Mouse (Mus musculus): ENCODE results near the gene Ercc6l2. TPM values are rescaled to one million over a fixed set of nuclear protein-coding genes. Genes with fewer than 3 reads are reported as not detected.
"Not testable (repeated sequence)": the region's sequence is repeated elsewhere in the genome, so short reads cannot be mapped to it uniquely, and the experiment has no call there.

Ercc6l2 gene
- polyA plus RNA-seq, 1 experiment from 2014 or later: 18.1 TPM

DNA sequence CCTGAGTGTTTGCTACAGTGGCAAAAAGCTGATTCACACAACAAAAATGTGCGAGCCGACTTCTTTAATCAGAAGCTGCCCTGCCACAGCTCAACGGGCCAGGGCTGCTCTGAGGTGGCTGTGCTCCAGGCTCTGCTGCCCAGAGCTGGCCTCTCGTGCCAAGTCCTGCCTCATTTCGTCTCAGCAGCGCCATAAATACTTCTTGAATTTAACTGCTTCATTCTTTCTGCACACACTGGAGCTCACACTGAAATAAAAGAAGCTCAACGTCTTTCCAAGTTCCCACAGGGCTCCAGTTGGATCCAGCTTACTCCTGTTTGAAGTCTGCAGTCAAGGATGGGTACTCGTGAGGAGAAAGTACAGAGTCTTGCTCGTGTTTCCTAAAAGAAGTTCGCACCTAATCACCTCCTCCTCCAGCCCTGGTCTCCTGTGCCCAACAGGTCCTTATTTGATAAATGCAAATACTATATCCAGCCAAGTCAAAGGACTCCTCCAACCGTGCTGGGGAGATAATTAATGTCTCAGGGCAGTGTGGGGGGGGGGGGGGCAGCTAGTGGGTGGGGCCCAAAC lies 102.2 kb downstream of the Ercc6l2 start:
- ATAC-seq (ENCODE audit: low FRiP score, low read depth): peak; percentile 67
- no peak overlapping the region for H3K4me3 ChIP-seq
- peaks cover 8% of the 10 kb centered on the region; the same call in 1 of the 2 replicates for H3K9me3 ChIP-seq
- H3K4me1 ChIP-seq: peaks cover 28% of the 10 kb centered on the region
- H3K36me3 ChIP-seq: no peaks in the 10 kb centered on the region
- peak overlapping the region; percentile 44; the same call in 1 of the 2 replicates for H3K4me2 ChIP-seq (replicated peaks)
- no peaks in the 10 kb centered on the region for H3K27me3 ChIP-seq (replicated peaks)
- no peak overlapping the region; the same call in 1 of the 2 replicates for H3K9ac ChIP-seq
- H3K27ac ChIP-seq: no peak overlapping the region
- WGBS: 17% methylated on average over 11 of the region's 11 CpGs

DNA sequence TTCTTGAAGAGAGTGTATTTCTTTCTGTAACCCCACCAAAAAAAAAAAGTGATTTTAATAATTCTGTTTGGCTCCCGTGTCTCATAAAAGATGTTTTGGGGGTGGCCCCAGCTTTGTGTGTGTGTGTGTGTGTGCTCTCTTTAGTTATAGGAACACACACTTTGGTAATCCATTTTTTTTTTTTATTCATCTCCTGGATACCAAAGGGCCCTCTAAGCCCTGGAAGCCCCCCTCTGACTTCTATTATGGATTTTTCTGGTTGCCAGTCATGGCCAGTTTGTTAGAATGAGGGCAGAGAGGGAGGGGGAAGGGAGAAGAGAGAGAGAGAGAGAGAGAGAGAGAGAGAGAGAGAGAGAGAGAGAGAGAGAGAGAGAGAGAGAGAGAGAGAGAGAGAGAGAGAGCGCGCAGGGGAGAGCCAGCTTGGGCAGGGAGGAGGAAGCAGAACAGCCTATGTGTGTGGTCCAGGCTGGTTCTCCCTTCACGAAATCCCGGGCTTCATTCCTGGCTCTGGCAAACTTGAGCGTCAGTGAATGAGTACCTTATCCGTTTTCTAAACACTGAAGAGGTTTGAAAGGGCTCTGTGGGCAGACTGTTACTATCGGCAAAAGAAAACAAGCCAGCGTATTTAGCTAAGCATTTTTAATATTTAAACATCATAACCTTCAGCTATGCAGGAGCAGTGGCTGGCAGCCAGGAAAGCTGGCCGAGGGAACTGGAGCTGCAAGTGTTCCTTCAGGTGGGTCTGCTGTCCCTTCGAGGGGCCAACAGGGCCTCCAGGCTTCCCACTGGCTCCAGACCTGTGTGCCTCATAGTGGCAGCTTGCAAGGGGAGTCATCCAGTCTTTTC lies 103.0 kb downstream of the Ercc6l2 start:
- Histone ChIP-seq H3K4me1 (peaks cover 28% of the 10 kb centered on the region), H3K4me3 (no peak overlapping the region), H3K27ac (peak overlapping the region; percentile 50), H3K9me3 (peaks cover 8% of the 10 kb centered on the region; the same call in 1 of the 2 replicates), H3K27me3 (replicated peaks) (no peaks in the 10 kb centered on the region), H3K9ac (no peak overlapping the region; the same call in 1 of the 2 replicates), H3K4me2 (replicated peaks) (peak overlapping the region; percentile 44), H3K36me3 (no peaks in the 10 kb centered on the region)
- ATAC-seq (ENCODE audit: low FRiP score, low read depth): peak; percentile 79
- 13% methylated on average over 11 of the region's 11 CpGs for WGBS

DNA sequence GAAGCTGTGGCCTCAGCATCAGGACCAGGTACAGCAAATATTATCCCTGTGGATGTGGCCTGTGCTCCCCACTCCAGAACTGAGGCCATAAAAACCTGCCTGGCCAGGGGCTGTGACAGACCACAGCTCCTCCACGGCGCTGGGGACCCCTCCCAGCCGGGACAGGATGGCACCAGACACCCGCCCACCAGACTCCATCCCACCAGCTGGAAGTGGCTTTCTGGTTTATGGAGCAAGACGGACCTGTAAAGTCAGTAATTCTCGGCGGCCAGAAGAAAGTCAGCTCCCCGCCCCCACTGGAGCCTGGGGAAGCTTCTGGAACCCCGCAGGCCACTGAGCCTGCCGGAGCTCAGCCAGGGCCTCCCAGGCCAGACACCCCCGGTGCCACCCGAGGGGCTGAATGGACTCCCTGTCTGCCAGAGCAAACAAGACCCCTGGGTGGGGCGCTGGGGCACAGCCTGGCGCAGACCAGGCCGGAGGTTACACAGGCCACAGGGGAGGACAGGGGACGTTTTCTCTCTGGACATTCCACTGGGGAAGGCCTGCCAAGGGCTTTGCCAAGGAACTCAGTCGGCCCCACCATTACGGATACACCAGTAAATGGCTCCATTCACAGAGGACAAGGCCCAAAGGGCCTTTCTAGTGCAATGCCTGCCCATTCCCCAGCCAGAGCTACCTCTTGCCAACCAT lies 103.8 kb downstream of the Ercc6l2 start:
- 30% methylated on average over 18 of the region's 18 CpGs for WGBS
- H3K4me3 ChIP-seq: no peak overlapping the region
- peaks cover 8% of the 10 kb centered on the region; the same call in 1 of the 2 replicates for H3K9me3 ChIP-seq
- ATAC-seq (ENCODE audit: low FRiP score, low read depth): peak; percentile 38; the same call in 1 of the 2 replicates
- peaks cover 28% of the 10 kb centered on the region for H3K4me1 ChIP-seq
- H3K9ac ChIP-seq: no peak overlapping the region
- H3K27me3 ChIP-seq (replicated peaks): no peaks in the 10 kb centered on the region
- no peaks in the 10 kb centered on the region for H3K36me3 ChIP-seq
- peak overlapping the region; percentile 44 for H3K4me2 ChIP-seq (replicated peaks)
- H3K27ac ChIP-seq: peak overlapping the region; percentile 50

GRCm38 (mm10) chr13:63924036-63924435 lies 109.0 kb downstream of the Ercc6l2 start:
- not testable (repeated sequence) for H3K9ac ChIP-seq; H3K27ac ChIP-seq; H3K4me2 ChIP-seq (replicated peaks); H3K27me3 ChIP-seq (replicated peaks); H3K36me3 ChIP-seq; H3K4me1 ChIP-seq; ATAC-seq (ENCODE audit: low FRiP score, low read depth); H3K9me3 ChIP-seq; H3K4me3 ChIP-seq
- 83% methylated on average over 4 of the region's 6 CpGs for WGBS

DNA sequence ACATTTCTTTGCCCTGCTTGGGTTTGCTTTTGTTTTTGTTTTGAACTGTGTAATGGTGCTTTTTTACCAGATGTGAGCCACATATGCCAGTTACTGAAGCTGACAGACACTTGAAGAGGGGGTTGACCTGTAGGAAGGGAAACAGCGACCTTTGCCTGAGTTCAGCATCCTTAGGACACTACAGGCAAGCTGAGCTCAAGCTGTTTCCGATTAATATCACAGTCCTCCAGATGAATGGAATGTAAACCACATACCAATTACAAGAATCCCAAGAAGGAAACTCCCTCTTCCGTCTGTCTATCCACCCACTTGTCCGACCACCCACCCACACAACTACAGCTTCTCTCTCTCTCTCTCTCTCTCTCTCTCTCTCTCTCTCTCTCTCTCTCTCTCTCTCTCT lies 112.3 kb downstream of the Ercc6l2 start:
- H3K36me3 ChIP-seq: no peaks in the 10 kb centered on the region
- no peak overlapping the region for H3K27ac ChIP-seq
- H3K4me1 ChIP-seq: peaks cover 19% of the 10 kb centered on the region
- H3K4me2 ChIP-seq (replicated peaks): no peak overlapping the region
- H3K9ac ChIP-seq: no peak overlapping the region
- no peaks in the 10 kb centered on the region for H3K27me3 ChIP-seq (replicated peaks)
- H3K4me3 ChIP-seq: no peak overlapping the region
- 86% methylated on average over 4 of the region's 4 CpGs for WGBS
- no peak for ATAC-seq (ENCODE audit: low FRiP score, low read depth)
- no peaks in the 10 kb centered on the region for H3K9me3 ChIP-seq

GRCm38 (mm10) chr13:63929351-63929750 lies 114.3 kb downstream of the Ercc6l2 start:
- Histone ChIP-seq H3K4me2 (replicated peaks) (no peak overlapping the region), H3K9ac (no peak overlapping the region), H3K9me3 (no peaks in the 10 kb centered on the region), H3K27ac (no peak overlapping the region), H3K4me1 (peaks cover 19% of the 10 kb centered on the region), H3K27me3 (replicated peaks) (no peaks in the 10 kb centered on the region), H3K4me3 (no peak overlapping the region), H3K36me3 (no peaks in the 10 kb centered on the region)
- ATAC-seq (ENCODE audit: low FRiP score, low read depth): no peak
- 36% methylated on average over 1 of the region's 1 CpGs for WGBS

GRCm38 (mm10) chr13:63929917-63930515 lies 115.0 kb downstream of the Ercc6l2 start:
- Histone ChIP-seq H3K9ac (no peak overlapping the region), H3K36me3 (no peaks in the 10 kb centered on the region), H3K27me3 (replicated peaks) (no peaks in the 10 kb centered on the region), H3K4me1 (peaks cover 19% of the 10 kb centered on the region), H3K4me2 (replicated peaks) (no peak overlapping the region), H3K9me3 (no peaks in the 10 kb centered on the region), H3K4me3 (no peak overlapping the region), H3K27ac (no peak overlapping the region)
- 0 out of 2 replicates have a peak, but pooled peaks have one; percentile 12 for ATAC-seq (ENCODE audit: low FRiP score, low read depth)
- 62% methylated on average over 5 of the region's 5 CpGs for WGBS

- Histone ChIP-seq H3K27me3 (replicated peaks) (no peaks in the 10 kb centered on the region), H3K36me3 (no peaks in the 10 kb centered on the region), H3K9me3 (no peaks in the 10 kb centered on the region), H3K9ac (no peak overlapping the region), H3K4me1 (peaks cover 19% of the 10 kb centered on the region), H3K4me3 (no peak overlapping the region), H3K27ac (no peak overlapping the region), H3K4me2 (replicated peaks) (no peak overlapping the region)
- WGBS: 65% methylated on average over 10 of the region's 10 CpGs
- ATAC-seq (ENCODE audit: low FRiP score, low read depth): peak; percentile 46; the same call in 1 of the 2 replicates
Observed at GRCm38 (mm10) chr13:63930525-63930924, 115.5 kb downstream of the Ercc6l2 start.

DNA sequence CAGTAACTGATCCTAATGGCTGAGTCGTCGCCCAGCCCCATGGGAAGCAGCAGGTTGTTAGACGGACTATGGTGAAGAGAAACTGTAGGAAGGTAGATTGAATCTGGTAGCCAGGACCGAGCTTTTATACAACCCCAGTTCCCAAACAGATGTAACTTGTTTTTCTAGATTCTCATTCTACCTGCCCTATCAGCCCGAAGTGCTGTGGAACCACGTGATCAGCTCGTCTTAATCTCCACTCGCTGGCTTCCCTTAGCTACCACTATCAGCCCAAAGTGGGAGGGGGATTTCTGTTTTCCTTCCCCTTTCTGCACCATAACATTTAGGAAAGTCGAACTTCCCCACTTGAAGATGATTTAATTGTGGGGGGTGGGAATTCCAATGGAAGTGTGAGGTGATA lies 121.3 kb downstream of the Ercc6l2 start:
- H3K27me3 ChIP-seq (replicated peaks): no peaks in the 10 kb centered on the region
- H3K27ac ChIP-seq: no peak overlapping the region
- H3K4me3 ChIP-seq: no peak overlapping the region
- WGBS: 89% methylated on average over 9 of the region's 9 CpGs
- H3K9me3 ChIP-seq: no peaks in the 10 kb centered on the region
- no peaks in the 10 kb centered on the region for H3K4me1 ChIP-seq
- no peak for ATAC-seq (ENCODE audit: low FRiP score, low read depth)
- H3K4me2 ChIP-seq (replicated peaks): no peak overlapping the region
- no peak overlapping the region for H3K9ac ChIP-seq
- H3K36me3 ChIP-seq: no peaks in the 10 kb centered on the region

GRCm38 (mm10) chr13:63940257-63940656 lies 125.2 kb downstream of the Ercc6l2 start:
- H3K36me3 ChIP-seq: no peaks in the 10 kb centered on the region
- 0 out of 2 replicates have a peak, but pooled peaks cover 3% of the 10 kb centered on the region for H3K27me3 ChIP-seq (replicated peaks)
- H3K27ac ChIP-seq: no peak overlapping the region
- no peak overlapping the region for H3K9ac ChIP-seq
- H3K4me3 ChIP-seq: no peak overlapping the region
- ATAC-seq (ENCODE audit: low FRiP score, low read depth): no peak
- 83% methylated on average over 1 of the region's 1 CpGs for WGBS
- no peaks in the 10 kb centered on the region for H3K9me3 ChIP-seq
- H3K4me1 ChIP-seq: peaks cover 11% of the 10 kb centered on the region
- no peak overlapping the region for H3K4me2 ChIP-seq (replicated peaks)

GRCm38 (mm10) chr13:63941170-63941569 lies 126.1 kb downstream of the Ercc6l2 start:
- WGBS: 92% methylated on average over 4 of the region's 4 CpGs
- H3K4me3 ChIP-seq: no peak overlapping the region
- H3K9ac ChIP-seq: no peak overlapping the region
- 0 out of 2 replicates have a peak, but pooled peaks cover 3% of the 10 kb centered on the region for H3K27me3 ChIP-seq (replicated peaks)
- H3K36me3 ChIP-seq: no peaks in the 10 kb centered on the region
- H3K4me1 ChIP-seq: peaks cover 11% of the 10 kb centered on the region
- H3K9me3 ChIP-seq: no peaks in the 10 kb centered on the region
- H3K4me2 ChIP-seq (replicated peaks): no peak overlapping the region
- no peak overlapping the region for H3K27ac ChIP-seq
- ATAC-seq (ENCODE audit: low FRiP score, low read depth): no peak

DNA sequence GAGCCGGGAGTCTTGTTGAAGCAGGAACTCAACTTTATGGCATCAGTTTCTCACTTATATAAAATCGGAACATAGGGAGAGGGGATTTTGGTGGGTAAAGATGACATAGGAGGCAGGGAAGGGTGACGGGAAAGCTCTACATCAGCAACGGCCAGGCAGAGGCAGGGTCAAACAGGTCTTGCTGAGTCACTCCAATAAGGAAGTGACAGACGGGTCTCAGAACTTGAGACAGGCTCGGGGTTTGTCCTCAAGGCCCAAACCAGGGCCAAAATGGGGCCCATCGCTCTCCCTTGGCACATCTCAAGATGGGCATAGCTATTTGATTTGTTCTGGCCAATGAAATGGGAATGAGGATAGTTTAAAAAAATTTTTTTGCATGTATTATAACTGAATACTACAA lies 128.6 kb downstream of the Ercc6l2 start:
- peaks cover 11% of the 10 kb centered on the region for H3K4me1 ChIP-seq
- H3K27ac ChIP-seq: no peak overlapping the region
- no peaks in the 10 kb centered on the region for H3K36me3 ChIP-seq
- no peak for ATAC-seq (ENCODE audit: low FRiP score, low read depth)
- H3K4me2 ChIP-seq (replicated peaks): no peak overlapping the region
- H3K27me3 ChIP-seq (replicated peaks): peaks cover 5% of the 10 kb centered on the region; the same call in 1 of the 2 replicates
- WGBS: 88% methylated on average over 7 of the region's 7 CpGs
- H3K9ac ChIP-seq: no peak overlapping the region
- no peaks in the 10 kb centered on the region for H3K9me3 ChIP-seq
- H3K4me3 ChIP-seq: no peak overlapping the region
